Mouse (Mus musculus) T-helper 17 cell (primary cell): ENCODE measurements around the gene Stmn3.
"Not testable (repeated sequence)": the region's sequence is repeated elsewhere in the genome, so short reads cannot be mapped to it uniquely, and the experiment has no call there.

Source experiments
- in situ Hi-C, 2 experiments: fragments of 300-600 bp; cut with MboI, MseI; formaldehyde crosslinking; loops; 1 replicate in 1 of 2; 2 replicates in 1 of 2; pipeline ENCODE4 v1.15.1; 2025; ENCODE audit warnings: high pct_unique_total_duplicates in 2 of 2

Gene Stmn3

GRCm38 (mm10) chr2:181314080-181314810 lies at the start of gene Stmn3:
TSS of gene Stmn3 (minus strand) at chr2:181314500.
- in situ Hi-C loops = no loop called here

- in situ Hi-C loops = loop anchor here in 1 of 2 experiments (25.0 kb wide), 1 partner anchor 652 kb away; the partner anchor contains the start of genes Dido1 and Gid8
Measured at GRCm38 (mm10) chr2:181363946-181364345, 49.6 kb upstream of the Stmn3 start.

- in situ Hi-C loops = loop anchor here in 1 of 2 experiments (25.0 kb wide), 1 partner anchor 644 kb away; the partner anchor contains the start of genes Dido1 and Gid8
Measured at GRCm38 (mm10) chr2:181356780-181357179, 42.5 kb upstream of the Stmn3 start.

GRCm38 (mm10) chr2:181342766-181343165 lies 28.5 kb upstream of the Stmn3 start:
- in situ Hi-C loops = no loop called here

- in situ Hi-C loops = no loop called here
Measured at GRCm38 (mm10) chr2:181340426-181340825, 26.1 kb upstream of the Stmn3 start.

- in situ Hi-C loops = loop anchor here in 1 of 2 experiments (10.0 kb wide), 1 partner anchor 149 kb away; the partner anchor contains the start of gene Ppdpf
Measured at GRCm38 (mm10) chr2:181334023-181334422, 19.7 kb upstream of the Stmn3 start.

GRCm38 (mm10) chr2:181332542-181332941 lies 18.2 kb upstream of the Stmn3 start:
- in situ Hi-C loops = loop anchor here in 1 of 2 experiments (10.0 kb wide), 1 partner anchor 148 kb away; the partner anchor contains the start of gene Ppdpf

- in situ Hi-C loops = no loop called here
Measured at GRCm38 (mm10) chr2:181326098-181326497, 11.8 kb upstream of the Stmn3 start.

GRCm38 (mm10) chr2:181322136-181322535 lies 7.8 kb upstream of the Stmn3 start:
- in situ Hi-C loops = no loop called here

GRCm38 (mm10) chr2:181320103-181320499 lies 5.8 kb upstream of the Stmn3 start:
- in situ Hi-C loops = no loop called here

GRCm38 (mm10) chr2:181319248-181320102 lies 5.2 kb upstream of the Stmn3 start, which contains the start of gene Rtel1:
TSS of gene Rtel1 (plus strand) at chr2:181319739.
- in situ Hi-C loops = no loop called here

GRCm38 (mm10) chr2:181313344-181314079 lies 788 bp downstream of the Stmn3 start:
- in situ Hi-C loops = no loop called here

- in situ Hi-C loops = no loop called here
Measured at GRCm38 (mm10) chr2:181313006-181313343, 1.3 kb downstream of the Stmn3 start.

GRCm38 (mm10) chr2:181312435-181312834 lies 1.9 kb downstream of the Stmn3 start:
- in situ Hi-C loops = no loop called here

- in situ Hi-C loops = no loop called here
Measured at GRCm38 (mm10) chr2:181307144-181307804, 7.0 kb downstream of the Stmn3 start.

GRCm38 (mm10) chr2:181304944-181305343 lies 9.4 kb downstream of the Stmn3 start:
- in situ Hi-C loops = no loop called here

- in situ Hi-C loops = no loop called here
Measured at GRCm38 (mm10) chr2:181302041-181302440, 12.3 kb downstream of the Stmn3 start.

- in situ Hi-C loops = no loop called here
Measured at GRCm38 (mm10) chr2:181290937-181291336, 23.4 kb downstream of the Stmn3 start.

- in situ Hi-C loops = no loop called here
Measured at GRCm38 (mm10) chr2:181288691-181289090, 25.6 kb downstream of the Stmn3 start.

GRCm38 (mm10) chr2:181287958-181288350 lies 26.3 kb downstream of the Stmn3 start, which contains the start of gene Gmeb2:
TSS of gene Gmeb2 (minus strand) at chr2:181288035.
- in situ Hi-C loops = not testable (repeated sequence)
